Mouse (Mus musculus) 3134 (cell line): ENCODE data around the gene Sema3e.

Experiments
- DNase-seq: peaks from one replicate; pipeline ENCODE4 v3.0.0-alpha.2; 2011; ENCODE audit warnings: low spot score; ENCODE audit not compliant: insufficient read length; ENCODE audit errors: extremely low read depth

Sema3e gene

GRCm38 (mm10) chr5:14025205-14026124 is at the start of gene Sema3e:
Gene Sema3e (plus strand): TSS chr5:14025276.
- peak; percentile 74 for DNase-seq

DNA sequence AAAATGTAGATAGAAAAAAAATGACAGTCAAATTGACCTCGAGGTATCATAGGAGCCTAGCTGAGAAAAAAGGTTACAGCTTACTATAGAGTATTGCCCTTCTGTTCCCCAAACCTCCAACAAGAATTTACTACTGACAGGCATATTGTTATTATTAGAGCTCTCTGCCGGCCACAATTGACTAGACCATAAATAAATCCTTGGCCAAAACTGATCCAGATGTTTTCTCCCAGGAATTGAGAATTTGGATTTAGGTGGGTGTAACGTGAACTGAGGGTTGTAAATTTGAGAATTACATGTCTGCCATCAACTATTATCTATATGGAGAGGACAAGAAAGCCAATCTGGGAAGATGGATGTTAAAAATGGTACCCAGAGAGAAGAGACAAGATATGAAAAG is 47.5 kb upstream of the Sema3e start:
- no peak for DNase-seq

GRCm38 (mm10) chr5:13979156-13979555 is 45.9 kb upstream of the Sema3e start:
- no peak for DNase-seq

GRCm38 (mm10) chr5:13982417-13983054 is 42.5 kb upstream of the Sema3e start:
- DNase-seq = no peak

DNA sequence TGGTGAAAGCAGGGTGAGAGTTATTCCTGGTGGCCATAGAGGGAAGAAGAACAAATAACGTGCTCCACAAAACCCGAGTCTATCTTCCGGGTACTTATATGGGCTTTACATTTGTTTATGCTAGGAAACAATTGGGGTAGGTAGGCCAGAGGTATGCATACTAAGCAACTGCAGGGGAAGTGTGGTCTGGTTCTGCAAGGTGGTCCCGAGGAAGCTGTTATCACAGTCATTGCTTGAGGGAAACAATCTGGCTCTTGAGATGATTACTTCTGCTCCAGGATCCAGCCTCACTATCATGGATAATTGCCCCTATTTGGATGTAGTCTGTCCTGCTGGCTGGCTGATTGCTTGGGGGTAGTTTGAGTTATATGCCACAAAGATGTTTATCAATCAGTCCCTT is 41.5 kb upstream of the Sema3e start:
- no peak for DNase-seq

- no peak for DNase-seq
These were observed 39.4 kb upstream of the Sema3e start for GRCm38 (mm10) chr5:13985669-13986068.

DNA sequence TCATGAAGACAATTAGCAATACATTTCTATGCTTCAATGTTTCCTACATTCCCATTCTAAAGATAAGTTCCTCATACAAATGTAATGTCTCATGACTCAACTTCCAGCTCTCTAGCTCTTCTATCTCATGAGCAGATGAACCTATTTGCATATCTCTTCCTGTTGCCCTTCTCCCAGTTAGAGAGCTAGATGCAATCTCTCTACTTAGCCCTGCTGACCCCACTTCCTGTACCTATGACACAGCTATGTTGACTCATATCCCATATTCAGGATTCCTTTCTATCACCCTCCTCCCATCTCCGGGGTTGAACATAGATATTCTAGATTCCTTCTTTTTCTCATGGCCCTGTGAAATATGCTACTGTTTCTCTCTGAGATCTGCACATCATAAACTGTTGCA is 38.0 kb upstream of the Sema3e start:
- DNase-seq = no peak

DNA sequence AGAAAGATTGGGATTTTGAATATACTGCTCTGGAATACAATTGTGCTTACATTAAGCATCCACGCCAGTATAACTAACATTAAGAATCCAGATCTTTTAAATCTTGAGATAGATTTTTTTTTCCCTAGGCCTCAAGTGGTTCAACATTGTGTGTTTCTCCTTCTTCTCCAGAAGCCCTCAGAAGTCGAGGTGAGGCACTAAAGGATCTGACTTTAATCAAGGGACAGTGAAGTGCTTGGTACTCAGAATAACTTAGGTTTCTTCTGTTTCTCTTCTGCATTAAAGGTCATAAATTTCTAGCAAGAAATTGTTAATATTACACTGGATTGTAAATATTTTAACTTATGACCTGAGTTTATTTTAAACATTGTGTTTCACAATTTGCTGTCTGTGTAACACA is 37.1 kb upstream of the Sema3e start:
- no peak for DNase-seq

DNA sequence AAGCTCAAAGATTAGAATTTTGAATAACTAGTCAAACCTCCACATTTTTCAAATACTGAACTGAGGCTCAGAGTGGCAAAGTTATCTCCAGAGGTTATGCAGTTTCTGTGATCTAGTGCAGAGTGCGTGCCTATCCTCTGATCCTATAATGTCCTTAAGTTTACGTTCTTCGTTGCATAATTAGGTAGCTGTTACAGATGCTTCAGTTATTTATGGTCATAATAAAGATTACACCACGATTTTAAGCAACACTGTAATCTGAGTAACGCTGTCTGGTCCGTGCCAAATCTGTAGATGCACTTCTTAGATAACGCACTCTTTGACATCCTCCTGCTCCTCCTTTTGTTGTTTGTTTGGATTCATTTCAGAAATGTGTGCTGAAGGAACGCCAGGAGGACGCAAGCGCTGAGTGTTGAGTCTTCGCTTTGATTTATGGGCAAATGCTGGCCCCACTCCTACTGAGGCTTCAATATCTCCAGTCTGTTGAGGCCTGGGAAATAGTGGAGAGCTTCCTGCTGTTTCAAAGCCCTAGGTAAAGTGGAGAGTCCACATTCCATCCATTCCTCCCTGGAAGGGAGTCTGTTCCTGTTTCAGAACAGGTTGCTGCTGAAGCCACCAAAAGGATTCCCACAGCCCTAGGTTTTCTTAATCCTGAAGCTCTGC is 32.2 kb upstream of the Sema3e start:
- DNase-seq = no peak

- no peak for DNase-seq
These were observed 3.3 kb downstream of the Sema3e start for GRCm38 (mm10) chr5:14028341-14028740.

DNA sequence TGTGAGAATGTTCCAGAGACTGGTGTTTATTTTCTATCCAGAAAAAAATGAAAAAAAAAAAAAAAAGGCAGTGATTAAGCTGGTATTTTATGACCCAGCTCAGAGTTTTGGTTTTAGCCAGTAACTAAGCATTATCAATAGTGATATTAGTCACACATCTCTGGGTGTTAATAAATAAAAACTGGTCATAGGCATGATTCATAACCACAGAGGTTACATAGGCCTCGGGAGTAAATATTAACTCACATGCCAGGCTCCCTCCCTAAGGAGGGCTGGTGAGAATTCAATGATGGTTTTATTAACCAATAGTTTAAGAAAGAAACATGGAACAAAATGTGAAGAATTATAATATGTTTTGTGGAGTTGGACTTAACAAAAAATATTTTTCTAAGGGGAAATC is 5.7 kb downstream of the Sema3e start:
- peak; percentile 29 for DNase-seq

- DNase-seq = no peak
These were observed 7.0 kb downstream of the Sema3e start for GRCm38 (mm10) chr5:14032056-14032455.

DNA sequence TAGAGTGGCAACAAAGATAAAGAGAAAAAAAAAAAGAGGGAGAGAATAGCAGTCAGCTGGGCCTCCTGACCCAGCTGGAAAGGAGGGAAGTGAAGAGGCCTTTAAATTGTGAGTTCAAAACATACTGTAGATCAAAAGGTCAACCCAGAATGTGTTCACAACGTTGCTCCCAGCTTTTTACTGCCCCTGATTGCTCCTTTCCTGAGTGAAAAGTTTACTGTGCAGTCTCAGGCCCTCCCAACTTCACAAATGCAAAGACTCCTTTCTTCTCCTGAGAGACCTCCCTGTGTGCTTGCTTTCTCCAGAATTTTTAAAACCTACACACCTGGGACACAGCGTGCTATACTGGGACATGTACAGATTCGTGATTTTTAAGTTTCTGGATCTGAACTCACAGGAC is 8.2 kb downstream of the Sema3e start:
- DNase-seq = no peak

DNA sequence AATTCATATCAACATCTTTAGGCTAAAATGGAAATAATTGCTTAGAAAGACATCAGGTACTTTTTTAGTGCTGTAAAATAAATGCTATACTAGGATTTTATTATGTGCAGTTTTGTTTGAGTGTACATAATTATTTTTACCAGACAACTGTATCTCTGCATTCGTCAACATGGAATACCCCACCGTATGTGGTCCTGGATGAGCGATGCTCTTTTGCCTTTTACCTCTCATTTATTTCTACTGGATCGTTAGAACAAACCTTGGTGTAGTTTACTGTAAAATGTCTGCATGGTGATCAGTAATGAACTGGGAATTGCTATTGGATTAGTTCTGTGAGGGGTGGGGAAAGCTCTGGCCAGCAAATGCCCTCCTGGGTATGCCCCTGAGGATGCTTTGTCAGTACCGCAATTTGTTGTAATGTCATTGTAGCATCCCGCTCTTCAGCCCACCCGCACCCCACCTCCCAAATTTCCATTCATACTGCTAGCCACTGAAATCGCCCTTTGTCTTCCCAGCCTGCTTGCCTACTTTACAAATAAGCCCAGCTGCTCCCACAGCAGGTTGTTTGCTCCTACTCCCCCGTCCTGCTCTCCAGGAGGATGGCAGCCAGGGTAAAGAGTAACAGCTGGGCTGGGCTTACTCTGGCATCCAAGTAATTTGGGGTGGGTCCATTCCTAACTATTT is 13.9 kb downstream of the Sema3e start:
- DNase-seq = no peak

DNA sequence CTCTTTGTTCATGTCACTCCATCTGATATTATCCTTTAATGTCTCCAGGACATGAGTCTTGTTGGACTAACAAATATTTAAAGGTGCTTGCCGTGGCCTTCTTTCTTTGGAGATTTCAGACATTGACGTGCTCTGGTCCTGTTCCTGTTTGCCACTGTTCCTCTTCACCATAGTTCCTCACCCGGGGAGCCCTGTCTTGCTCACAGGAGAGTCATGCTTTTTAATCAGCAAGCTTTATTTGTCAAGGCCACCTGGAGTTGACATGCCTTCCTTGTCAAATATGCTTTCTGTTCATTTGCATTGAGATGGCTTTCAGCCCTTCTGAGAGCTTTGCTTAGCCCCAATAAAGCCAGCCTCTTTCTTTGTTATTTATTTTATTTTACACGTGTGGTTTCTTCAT is 15.1 kb downstream of the Sema3e start:
- no peak for DNase-seq

DNA sequence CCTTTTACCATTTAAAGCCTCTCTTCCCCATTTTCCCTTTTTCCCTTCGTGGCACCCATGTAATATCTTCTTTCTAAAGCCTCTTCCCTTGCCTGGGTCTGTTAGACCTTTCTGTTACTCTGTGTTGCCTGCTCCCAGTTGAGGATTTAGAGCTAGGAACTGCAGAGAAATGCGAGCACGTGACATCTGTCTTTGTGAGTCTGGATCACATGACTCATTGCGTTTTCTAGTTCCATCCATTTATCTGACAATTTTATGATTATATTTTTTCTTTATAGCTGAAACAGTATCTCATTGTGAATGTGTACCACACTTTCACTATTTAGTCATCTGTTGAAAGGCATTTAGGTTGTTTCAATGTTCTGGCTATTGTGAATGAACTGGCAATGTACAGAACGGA is 18.0 kb downstream of the Sema3e start:
- DNase-seq = no peak

GRCm38 (mm10) chr5:14043983-14044382 is 18.9 kb downstream of the Sema3e start:
- DNase-seq = no peak

GRCm38 (mm10) chr5:14048660-14049059 is 23.6 kb downstream of the Sema3e start:
- no peak for DNase-seq

DNA sequence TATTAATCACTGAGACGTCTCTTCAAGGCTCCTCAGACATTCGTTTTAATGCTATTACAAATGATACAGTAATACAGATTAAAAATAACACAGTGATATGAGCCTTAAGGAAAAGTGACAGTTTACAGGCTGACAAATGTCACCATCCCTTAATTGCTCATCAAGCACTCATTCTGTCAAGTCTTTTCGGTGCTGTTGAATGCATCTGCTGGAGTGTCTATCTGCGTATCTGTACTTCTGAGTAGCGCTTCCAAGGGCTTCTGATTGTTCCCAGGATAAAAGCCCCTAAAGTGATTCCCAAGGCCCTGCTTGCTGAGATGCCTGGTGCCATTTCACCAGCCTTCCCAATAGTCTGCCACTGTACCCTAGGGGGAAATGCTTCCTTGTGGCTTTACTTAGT is 29.4 kb downstream of the Sema3e start:
- no peak for DNase-seq

DNA sequence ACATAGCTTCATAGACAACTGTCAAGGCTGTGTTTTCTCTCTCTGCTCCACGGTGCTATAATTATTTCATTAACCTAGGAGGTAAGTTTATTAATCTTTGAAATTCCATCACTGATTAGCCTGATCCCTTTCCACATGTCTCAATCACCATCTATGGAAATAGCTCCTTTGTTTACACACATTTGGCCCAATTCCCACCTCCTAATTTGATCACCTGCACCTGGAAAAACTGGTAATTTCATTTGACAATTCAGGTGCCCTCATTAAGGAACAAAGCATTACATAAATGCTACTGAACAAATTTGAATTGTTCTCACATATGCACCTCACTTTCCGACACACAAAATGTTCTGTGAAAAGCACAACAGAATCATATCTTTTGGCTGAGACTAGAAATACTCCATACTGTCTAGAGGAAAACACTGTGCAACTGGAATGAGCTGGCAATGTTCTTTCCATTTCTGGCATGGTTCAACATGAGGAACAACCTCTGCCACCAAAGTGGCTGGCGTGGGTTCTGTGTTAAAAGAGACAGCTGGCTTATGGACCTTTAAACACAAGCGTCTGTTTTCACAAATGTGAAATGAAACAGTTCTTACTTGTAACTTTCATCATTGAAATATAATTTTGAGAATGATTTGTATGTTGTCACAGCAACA is 34.9 kb downstream of the Sema3e start:
- no peak for DNase-seq
